Mouse (Mus musculus) thymus, adult 2 months (tissue): ENCODE results near the gene Cse1l.

Experiments used
- CTCF ChIP-seq: fragments of 200-500 bp; IDR thresholded peaks from 2 replicates; pipeline ENCODE4 v1.5.1; 2012; ENCODE audit warnings: mild to moderate bottlenecking, control low read depth, low read length, moderate library complexity, borderline replicate concordance; ENCODE audit not compliant: control insufficient read depth, poor library complexity, insufficient read depth; ENCODE audit errors: extremely low read depth
- POLR2A ChIP-seq: fragments of 200-500 bp; IDR thresholded peaks from 2 replicates; pipeline ENCODE4 v1.6.1; 2012; ENCODE audit warnings: mild to moderate bottlenecking, low read length, control low read depth, moderate library complexity; ENCODE audit not compliant: control insufficient read depth, poor library complexity, insufficient read depth; ENCODE audit errors: extremely low read depth

- TF ChIP-seq POLR2A (no peak), CTCF (no peak)
These were observed 4.9 kb upstream of the Cse1l start for GRCm38 (mm10) chr2:166900792-166901505.
